Mouse (Mus musculus): Measurements from ENCODE around the gene Vmn2r108.
"Not testable (repeated sequence)": the region's sequence is repeated elsewhere in the genome, so short reads cannot be mapped to it uniquely, and the experiment has no call there.

Gene Vmn2r108

GRCm38 (mm10) chr17:20481231-20481630 is at the start of gene Vmn2r108:
Gene Vmn2r108 (minus strand): TSS chr17:20481331.
- DNase-seq (ENCODE audit: low spot score in 2 of 2) = no peak

- not testable (repeated sequence) for DNase-seq (ENCODE audit: low spot score in 2 of 2)
Observed at GRCm38 (mm10) chr17:20508247-20508646, 27.1 kb upstream of the Vmn2r108 start.

GRCm38 (mm10) chr17:20497858-20498257 is 16.7 kb upstream of the Vmn2r108 start, which contains the start of gene Vmn1r225:
Gene Vmn1r225 (plus strand): TSS chr17:20498158.
- DNase-seq (ENCODE audit: low spot score in 2 of 2) = no peak

GRCm38 (mm10) chr17:20473311-20473710 is 7.8 kb downstream of the Vmn2r108 start:
- DNase-seq (ENCODE audit: low spot score in 2 of 2) = no peak

- no peak for DNase-seq (ENCODE audit: low spot score in 2 of 2)
Observed at GRCm38 (mm10) chr17:20439263-20439662, 41.9 kb downstream of the Vmn2r108 start.

GRCm38 (mm10) chr17:20413846-20414245 is 67.3 kb downstream of the Vmn2r108 start, which contains the start of gene Vmn1r224:
Gene Vmn1r224 (plus strand): TSS chr17:20414146.
- DNase-seq (ENCODE audit: low spot score in 2 of 2) = no peak

Measured in urinary bladder, postnatal 36 days (tissue).